Mouse (Mus musculus): ENCODE measurements around the gene Ly75.

Ly75 gene

GRCm38 (mm10) chr2:60382858-60383669 is at the start of gene Ly75:
Gene Ly75 (minus strand): TSS chr2:60383303.
- peak; percentile 87 for DNase-seq (ENCODE audit: low read depth, low spot score)

- no peak for DNase-seq (ENCODE audit: low read depth, low spot score)
Observed at GRCm38 (mm10) chr2:60430315-60431021, 47.4 kb upstream of the Ly75 start.

GRCm38 (mm10) chr2:60418075-60418474 is 35.0 kb upstream of the Ly75 start:
- DNase-seq (ENCODE audit: low read depth, low spot score), result peak; percentile 55

- DNase-seq (ENCODE audit: low read depth, low spot score), result peak; percentile 70
Observed at GRCm38 (mm10) chr2:60414334-60414733, 31.2 kb upstream of the Ly75 start.

GRCm38 (mm10) chr2:60413006-60413650 is 30.0 kb upstream of the Ly75 start:
- no peak for DNase-seq (ENCODE audit: low read depth, low spot score)

GRCm38 (mm10) chr2:60411181-60411580 is 28.1 kb upstream of the Ly75 start:
- DNase-seq (ENCODE audit: low read depth, low spot score), result peak; percentile 42

- no peak for DNase-seq (ENCODE audit: low read depth, low spot score)
Observed at GRCm38 (mm10) chr2:60409989-60410763, 27.1 kb upstream of the Ly75 start.

- DNase-seq (ENCODE audit: low read depth, low spot score), result no peak
Observed at GRCm38 (mm10) chr2:60409194-60409593, 26.1 kb upstream of the Ly75 start.

- DNase-seq (ENCODE audit: low read depth, low spot score), result no peak
Observed at GRCm38 (mm10) chr2:60407387-60407786, 24.3 kb upstream of the Ly75 start.

GRCm38 (mm10) chr2:60405431-60405830 is 22.3 kb upstream of the Ly75 start:
- DNase-seq (ENCODE audit: low read depth, low spot score), result no peak

- no peak for DNase-seq (ENCODE audit: low read depth, low spot score)
Observed at GRCm38 (mm10) chr2:60404763-60405162, 21.7 kb upstream of the Ly75 start.

GRCm38 (mm10) chr2:60401694-60402093 is 18.6 kb upstream of the Ly75 start:
- DNase-seq (ENCODE audit: low read depth, low spot score), result no peak

GRCm38 (mm10) chr2:60393786-60394185 is 10.7 kb upstream of the Ly75 start:
- no peak for DNase-seq (ENCODE audit: low read depth, low spot score)

- DNase-seq (ENCODE audit: low read depth, low spot score), result no peak
Observed at GRCm38 (mm10) chr2:60392286-60392685, 9.2 kb upstream of the Ly75 start.

- DNase-seq (ENCODE audit: low read depth, low spot score), result no peak
Observed at GRCm38 (mm10) chr2:60387363-60387762, 4.3 kb upstream of the Ly75 start.

- no peak for DNase-seq (ENCODE audit: low read depth, low spot score)
Observed at GRCm38 (mm10) chr2:60386835-60387234, 3.7 kb upstream of the Ly75 start.

- DNase-seq (ENCODE audit: low read depth, low spot score), result peak; percentile 38
Observed at GRCm38 (mm10) chr2:60384763-60385085, 1.6 kb upstream of the Ly75 start.

GRCm38 (mm10) chr2:60384083-60384762 is 1.1 kb upstream of the Ly75 start:
- DNase-seq (ENCODE audit: low read depth, low spot score), result no peak

GRCm38 (mm10) chr2:60382346-60382745 is 757 bp downstream of the Ly75 start:
- no peak for DNase-seq (ENCODE audit: low read depth, low spot score)

- DNase-seq (ENCODE audit: low read depth, low spot score), result no peak
Observed at GRCm38 (mm10) chr2:60377260-60377659, 5.8 kb downstream of the Ly75 start.

GRCm38 (mm10) chr2:60375608-60376107 is 7.4 kb downstream of the Ly75 start:
- no peak for DNase-seq (ENCODE audit: low read depth, low spot score)
